Mouse (Mus musculus): Measurements from ENCODE around the gene Tma16.

- TF ChIP-seq CTCF (IDR thresholded peaks at IDR 0.05; ENCODE audit: borderline replicate concordance, extremely low read depth, insufficient read depth, insufficient read length) = no peak
- peak; percentile 29; the same call in 1 of the 2 replicates for TF ChIP-seq POLR2A (IDR thresholded peaks at IDR 0.05; ENCODE audit: borderline replicate concordance, extremely low read depth, insufficient read depth, insufficient read length, poor library complexity, severe bottlenecking)
Measured at GRCm38 (mm10) chr8:66486084-66486763, at the start of gene Tma16.
